Mouse (Mus musculus): Measurements from ENCODE around the gene Bcl7b.

DNA sequence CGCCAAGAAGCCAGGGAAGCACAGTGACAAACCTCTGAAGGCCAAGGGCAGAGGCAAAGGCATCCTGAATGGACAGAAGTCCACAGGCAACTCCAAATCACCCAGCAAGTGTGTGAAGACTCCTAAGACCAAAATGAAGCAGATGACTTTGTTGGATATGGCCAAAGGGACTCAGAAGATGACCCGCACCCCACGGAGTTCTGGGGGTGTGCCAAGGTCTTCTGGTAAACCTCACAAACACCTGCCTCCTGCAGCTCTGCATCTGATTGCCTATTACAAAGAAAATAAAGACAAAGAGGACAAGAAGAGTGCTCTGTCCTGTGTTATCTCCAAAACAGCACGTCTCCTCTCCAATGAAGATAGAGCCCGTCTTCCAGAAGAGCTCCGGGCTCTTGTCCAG is 48.8 kb downstream of the Bcl7b start:
- TF ChIP-seq CTCF (IDR thresholded peaks at IDR 0.05): no peak
- no peak for TF ChIP-seq EP300 (IDR thresholded peaks at IDR 0.05)
